Mouse (Mus musculus) common myeloid progenitor, adult 5-6 weeks (primary cell): ENCODE measurements at regions not wholly inside any gene's neighbourhood (a gene's known extent, or its start where the extent isn't known, plus 50 kb on each side); places are given as distances from the start of the nearest gene placed in this dataset.
A peak's percentile ranks its signal among the peaks of the same experiment; 100 is the strongest.

Experiments used
- ATAC-seq: replicated peaks from 2 replicates; pipeline ENCODE4 v1.8.0; 2016; ENCODE audit warnings: low read depth, mild to moderate bottlenecking, moderate TSS enrichment, inconsistent platforms; ENCODE audit not compliant: poor library complexity, severe bottlenecking

DNA sequence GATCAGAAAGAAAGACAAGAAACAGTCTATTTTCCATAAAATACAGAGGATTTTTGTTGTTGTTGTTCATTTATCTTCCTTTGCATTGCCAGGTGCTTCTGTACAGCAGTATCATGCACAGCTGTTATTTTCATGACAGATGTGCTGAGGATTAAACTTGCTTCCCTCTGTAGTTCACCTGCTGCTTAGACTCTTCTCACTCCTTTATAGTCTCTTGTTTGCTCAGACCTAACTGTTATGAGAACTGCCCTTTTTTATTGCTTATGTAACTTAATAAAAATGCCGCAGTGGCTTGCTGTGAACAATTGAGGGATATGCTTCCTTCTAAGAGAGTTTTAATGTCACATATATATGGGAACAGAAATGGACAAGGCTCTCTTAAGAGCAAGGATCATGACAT lies 467.1 kb downstream of the Adcyap1 start:
- ATAC-seq: no peak

DNA sequence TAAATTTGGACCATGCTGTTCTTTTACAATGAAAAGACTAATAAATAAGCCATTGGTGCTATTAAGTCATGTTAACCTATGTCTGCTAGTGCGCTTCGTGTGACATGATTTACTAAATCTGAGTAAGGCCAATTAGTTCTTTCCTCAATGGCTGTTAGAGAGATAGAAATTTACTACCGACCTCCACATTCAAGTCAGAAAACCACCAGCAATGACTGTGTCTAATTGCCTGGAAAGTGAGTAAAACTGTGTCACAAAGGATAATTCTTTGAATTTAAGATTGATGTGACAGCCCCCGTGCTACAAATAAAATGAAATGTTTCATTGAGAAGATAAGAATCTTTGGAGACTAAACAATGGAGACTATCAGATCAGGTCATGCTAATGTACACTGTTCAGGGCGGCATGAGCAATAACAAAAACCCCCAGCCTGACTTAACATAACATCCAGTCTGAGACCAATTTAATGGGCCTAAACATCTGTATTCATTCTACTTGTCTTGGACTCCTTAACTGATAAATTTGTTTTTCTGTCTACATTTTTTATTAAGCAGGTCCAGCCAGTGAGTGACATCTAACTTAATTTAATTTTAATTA lies 477.6 kb downstream of the Adcyap1 start:
- ATAC-seq: no peak

DNA sequence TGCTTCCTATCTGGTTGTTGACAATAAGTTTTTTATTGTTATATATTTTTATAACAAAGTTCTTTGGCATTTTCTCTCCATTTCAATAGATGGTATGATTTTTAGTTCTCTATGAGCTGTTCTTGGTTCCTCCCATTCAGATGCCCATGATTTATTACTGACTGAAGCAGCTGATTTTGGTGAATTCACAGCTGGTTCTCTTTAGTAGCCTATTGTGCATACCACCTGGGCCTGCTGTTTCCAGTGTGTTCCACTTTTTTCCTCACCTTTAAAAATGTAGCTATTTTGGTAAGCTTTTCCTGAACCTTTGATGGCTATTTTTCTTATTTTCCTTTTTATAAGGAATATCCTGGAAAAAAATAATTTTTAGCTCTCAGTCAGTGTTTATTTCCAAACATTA lies 501.9 kb downstream of the Adcyap1 start:
- no peak for ATAC-seq

DNA sequence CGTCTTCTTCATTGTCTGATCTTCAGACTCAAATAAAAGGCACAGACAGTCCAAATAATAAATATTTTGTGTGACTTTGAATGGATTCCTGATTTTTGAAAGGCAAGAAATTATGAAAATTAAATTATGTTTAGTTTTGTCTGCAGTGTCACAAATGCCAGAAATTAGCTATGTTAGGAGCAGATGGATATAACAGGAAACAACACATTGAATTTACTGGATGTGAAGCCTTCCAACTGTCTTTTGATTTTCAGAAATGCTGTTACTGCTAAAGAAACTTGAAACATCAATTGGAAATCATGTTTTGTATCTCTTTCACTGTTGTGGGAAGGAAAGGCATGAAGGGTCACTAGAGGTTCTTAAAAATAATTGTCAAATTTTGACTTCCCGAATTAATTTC lies 518.8 kb downstream of the Adcyap1 start:
- ATAC-seq: no peak

DNA sequence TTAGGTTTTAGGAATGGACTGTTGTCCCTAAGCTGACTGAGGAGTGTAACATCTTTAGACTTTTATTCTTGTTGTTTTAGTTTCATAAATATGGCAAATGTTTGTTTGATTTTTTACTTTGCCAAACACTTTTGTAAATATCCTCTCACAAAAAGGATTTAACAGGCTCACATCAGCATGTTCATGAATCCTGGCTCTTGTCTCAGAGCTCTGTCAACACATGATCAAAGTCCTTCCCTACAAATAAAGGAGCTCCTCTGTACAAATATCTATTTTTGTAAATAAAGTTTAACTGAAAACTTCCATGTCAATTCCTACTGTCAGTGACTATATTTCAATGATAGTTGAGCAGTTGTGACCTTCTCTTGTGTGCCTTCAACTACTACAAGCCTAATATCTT lies 542.5 kb downstream of the Adcyap1 start:
- no peak for ATAC-seq

DNA sequence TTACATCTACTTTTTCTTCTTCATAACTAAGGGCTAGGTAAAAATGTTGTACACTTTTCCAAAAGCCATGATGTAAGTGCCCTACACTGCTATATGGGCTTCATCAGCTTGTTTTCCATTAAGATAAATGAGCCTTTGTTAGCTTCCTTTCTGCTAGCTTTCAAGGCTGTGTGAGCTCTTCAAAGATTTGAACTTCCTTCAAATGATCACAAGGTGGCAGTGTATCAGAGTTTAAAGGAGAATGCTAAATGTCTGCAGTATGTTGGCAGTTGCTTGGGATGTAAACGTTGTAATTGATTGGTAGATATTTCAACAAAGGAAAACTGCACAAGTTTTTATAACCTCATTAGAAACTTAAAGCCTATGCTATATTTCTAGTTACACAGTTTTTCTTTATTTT lies 563.5 kb downstream of the Adcyap1 start:
- ATAC-seq: peak; percentile 88
